Comparison of ENCODE assay signal across 10 mouse cellular contexts in the genomic region with DNA sequence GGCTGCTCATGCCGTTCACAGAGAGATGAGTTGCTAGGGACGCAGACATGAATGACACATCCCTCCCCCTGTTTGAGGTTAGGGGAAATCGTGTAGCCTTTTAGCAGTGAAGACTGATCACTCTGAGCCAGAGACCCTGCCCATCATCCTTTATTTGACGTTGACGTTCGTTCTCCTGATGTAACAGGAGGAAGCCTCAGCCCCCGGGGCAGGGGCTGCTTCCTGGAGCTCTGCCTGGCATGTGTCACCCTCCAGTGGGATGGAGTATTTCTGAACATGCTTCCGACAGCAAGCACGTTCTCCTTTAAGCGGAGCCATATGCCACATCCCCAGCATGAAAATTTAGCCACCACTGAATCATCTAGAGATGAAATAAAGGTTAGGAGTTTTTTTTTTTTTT.
DNase-seq lines count a peak whose midpoint lies in the region; ATAC-seq and TF ChIP-seq lines count a peak whose summit lies in the region.
"Had no signal": no experiment of that assay in that cellular context is flagged by ENCODE, and none has a peak within 500 bp of the region (broad histone marks: within the 10 kb centered on the region; RNA-seq: fewer than 3 reads in every experiment).

No protein-coding gene starts in this region.

- H3K27ac ChIP-seq in hindbrain, embryonic 15.5 days (replicated peaks), result no peak overlapping the region

- DNase-seq in brain, embryonic 14.5 days (ENCODE audit: low read depth), result peak; percentile 73
- DNase-seq in embryo, embryonic 11 days, result peak; percentile 16
- DNase-seq in left cerebral cortex, postnatal 10 days (ENCODE audit: extremely low spot score in 1 of 2, low spot score in 2 of 2), result peak; percentile 46 to 50
- DNase-seq in adrenal gland, postnatal 10 days, result no peak
- DNase-seq in c-Kit-positive CD71-positive TER-119-positive erythroid progenitor cells, embryonic 14.5 days (ENCODE audit: low spot score), result no peak
- DNase-seq: kidney, adult 18-20 months had no signal

- 24% methylated on average over 10 of the region's 10 CpGs for WGBS in hindbrain, embryonic 15.5 days

- no peaks in the 10 kb centered on the region for H3K27me3 ChIP-seq in hindbrain, embryonic 15.5 days
- H3K27me3 ChIP-seq: heart, embryonic 12.5 days had no signal

- no peak overlapping the region for H3K4me3 ChIP-seq in hindbrain, embryonic 15.5 days
- H3K4me3 ChIP-seq: heart, embryonic 12.5 days had no signal

- TF ChIP-seq POLR2A in brain, embryonic 14.5 days (IDR thresholded peaks at IDR 0.05; ENCODE audit: borderline replicate concordance, extremely low read depth, insufficient read depth, insufficient read length, poor library complexity, severe bottlenecking), result no peak

- intact Hi-C loops in left cerebral cortex, postnatal 10 days (cut with DNase I), result no loop called here

- peaks cover 4% of the 10 kb centered on the region; the same call in 1 of the 2 replicates for H3K4me1 ChIP-seq in hindbrain, embryonic 15.5 days (replicated peaks)
- H3K4me1 ChIP-seq: heart, embryonic 12.5 days had no signal

- H3K4me2 ChIP-seq in hindbrain, embryonic 15.5 days, result peak overlapping the region; percentile 11; the same call in 1 of the 2 replicates
- H3K4me2 ChIP-seq: heart, embryonic 12.5 days had no signal

- no peak overlapping the region for H3K9ac ChIP-seq in hindbrain, embryonic 15.5 days
- H3K9ac ChIP-seq: heart, embryonic 12.5 days had no signal

- TF ChIP-seq CTCF in brain, embryonic 14.5 days (IDR thresholded peaks at IDR 0.05; ENCODE audit: borderline replicate concordance, extremely low read depth, insufficient read depth, insufficient read length), result no peak

- no peak; the same call in 1 of the 2 replicates for ATAC-seq in hindbrain, embryonic 15.5 days (ENCODE audit: low FRiP score, low read depth)
- ATAC-seq in erythroid progenitor cell, adult 5-6 weeks (replicated peaks; ENCODE audit: low FRiP score, poor library complexity, severe bottlenecking), result no peak
- ATAC-seq in CD4-positive, CD25-positive, alpha-beta regulatory T cell, adult 4 months, result no peak

- no peaks in the 10 kb centered on the region for H3K9me3 ChIP-seq in hindbrain, embryonic 15.5 days
- H3K9me3 ChIP-seq: heart, embryonic 12.5 days had no signal

- H3K36me3 ChIP-seq in hindbrain, embryonic 15.5 days, result no peaks in the 10 kb centered on the region
- H3K36me3 ChIP-seq: heart, embryonic 12.5 days had no signal

Comparison
In these comparisons a context has a peak if more than half of its experiments do, and no peak if none do; other contexts are left out.
1. DNase-seq: peak in brain, embryonic 14.5 days (single experiment), embryo, embryonic 11 days (single experiment) and left cerebral cortex, postnatal 10 days (2 of 2); none in adrenal gland, postnatal 10 days (single experiment) and c-Kit-positive CD71-positive TER-119-positive erythroid progenitor cells, embryonic 14.5 days (single experiment).